Mouse (Mus musculus) B cell, adult 62 days (primary cell): ENCODE data around the gene Gm29866. TPM values are rescaled to one million over a fixed set of nuclear protein-coding genes. Genes with fewer than 3 reads are reported as not detected.

Source experiments
- total RNA-seq: library from RNA; stranded (reverse); gene quantifications from 4 replicates; pipeline ENCODE4 v1.2.4, GENCODE M21; 2023

The Gm29866 gene
- not detected in 4 replicates for total RNA-seq

GRCm38 (mm10) chrY:20993557-20993956, at the start of gene Gm29866:
Gene Gm29866 (minus strand): TSS chrY:20993657.

Other genes starting within 250 kb of the Gm29866 start
- gene Gm20909, start 170.9 kb upstream of the Gm29866 start, total RNA-seq = not detected in 4 replicates
- gene Gm20865, start 247.9 kb upstream of the Gm29866 start, total RNA-seq = not detected in 4 replicates